Comparison of ENCODE assay signal across 8 mouse cellular contexts in the genomic region with DNA sequence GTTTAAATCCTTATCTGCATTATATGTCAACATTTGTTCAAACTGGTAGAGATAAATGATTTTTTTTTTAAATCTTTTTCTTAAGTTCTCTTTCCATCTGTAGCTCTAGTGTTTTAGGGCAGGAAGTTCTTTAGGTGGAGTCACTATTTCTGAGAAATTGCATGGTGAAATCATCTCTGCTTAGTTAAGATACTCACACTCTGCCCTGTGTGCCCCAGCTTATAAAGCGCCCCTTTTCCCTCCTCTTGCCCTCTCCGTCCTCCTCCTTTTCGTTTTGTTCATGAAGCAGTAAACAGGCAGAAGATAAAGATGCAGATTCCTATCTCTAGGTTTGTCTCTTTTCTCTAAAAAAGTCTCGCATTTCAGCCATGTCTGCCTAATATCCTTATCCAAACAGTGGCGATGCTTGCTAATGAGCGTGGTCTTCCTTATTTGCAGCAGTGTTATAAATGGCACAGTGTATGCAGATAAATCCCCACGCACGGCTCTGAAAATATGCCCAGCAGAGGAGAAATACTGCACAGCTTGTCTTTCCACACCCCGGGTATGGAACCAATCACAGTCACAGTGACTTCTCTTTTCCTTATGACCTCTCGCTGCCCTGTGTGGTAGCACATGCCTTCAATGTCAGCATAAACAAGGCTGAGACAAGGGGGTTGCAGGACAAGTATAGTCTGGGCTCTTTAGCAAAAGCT.
DNase-seq lines count a peak whose midpoint lies in the region; ATAC-seq and TF ChIP-seq lines count a peak whose summit lies in the region.

No protein-coding gene starts in this region.

- peak overlapping the region; percentile 91 for H3K4me2 ChIP-seq in heart, embryonic 14.5 days (ENCODE audit: low read length)
- H3K4me2 ChIP-seq in embryonic facial prominence, embryonic 11.5 days (ENCODE audit: low read depth, low read length): peak overlapping the region; percentile 47
- peak overlapping the region; percentile 50 for H3K4me2 ChIP-seq in intestine, postnatal 0 days (replicated peaks; ENCODE audit: low read depth)
- H3K4me2 ChIP-seq in midbrain, postnatal 0 days (ENCODE audit: low read depth, low read length, poor library complexity, severe bottlenecking): peak overlapping the region; percentile 60

- H3K27me3 ChIP-seq in heart, embryonic 14.5 days (ENCODE audit: control insufficient read depth, insufficient read depth, low read length): no peaks in the 10 kb centered on the region
- no peaks in the 10 kb centered on the region for H3K27me3 ChIP-seq in embryonic facial prominence, embryonic 11.5 days (ENCODE audit: control insufficient read depth, insufficient read depth, low read length)
- no peaks in the 10 kb centered on the region for H3K27me3 ChIP-seq in intestine, postnatal 0 days (replicated peaks; ENCODE audit: control insufficient read depth, insufficient read depth, low read length)
- no peaks in the 10 kb centered on the region for H3K27me3 ChIP-seq in midbrain, postnatal 0 days (ENCODE audit: insufficient read depth, low read length)

- WGBS in heart, embryonic 14.5 days: 8% methylated on average over 10 of the region's 10 CpGs
- WGBS in embryonic facial prominence, embryonic 11.5 days: 16% methylated on average over 10 of the region's 10 CpGs
- WGBS in intestine, postnatal 0 days: 11% methylated on average over 10 of the region's 10 CpGs
- 21% methylated on average over 10 of the region's 10 CpGs for WGBS in midbrain, postnatal 0 days

- H3K9me3 ChIP-seq in heart, embryonic 14.5 days (ENCODE audit: control insufficient read depth, low read length): no peaks in the 10 kb centered on the region
- H3K9me3 ChIP-seq in embryonic facial prominence, embryonic 11.5 days (replicated peaks; ENCODE audit: control insufficient read depth, low read length): no peaks in the 10 kb centered on the region
- no peaks in the 10 kb centered on the region for H3K9me3 ChIP-seq in intestine, postnatal 0 days (ENCODE audit: control insufficient read depth)
- H3K9me3 ChIP-seq in midbrain, postnatal 0 days (ENCODE audit: low read length): no peaks in the 10 kb centered on the region

- ATAC-seq in heart, embryonic 14.5 days (ENCODE audit: insufficient number of reproducible peaks, insufficient read depth, low FRiP score, low read depth): peak; percentile 39
- peak; percentile 42; the same call in 1 of the 2 replicates for ATAC-seq in embryonic facial prominence, embryonic 11.5 days (replicated peaks; ENCODE audit: insufficient number of reproducible peaks, low FRiP score, low TSS enrichment, low read depth)
- ATAC-seq in intestine, postnatal 0 days: no peak
- ATAC-seq in midbrain, postnatal 0 days (ENCODE audit: low FRiP score): peak; percentile 24; the same call in 1 of the 2 replicates

- intact Hi-C loops in gastrocnemius, postnatal 14 days (cut with DNase I; ENCODE audit: low total_unique reads): no loop called here

- H3K27ac ChIP-seq in heart, embryonic 14.5 days (replicated peaks in 1 of 2; ENCODE audit: control insufficient read depth in 1 of 2, insufficient read depth in 1 of 2, low read depth in 2 of 2, low read length in 2 of 2): no peak overlapping the region
- H3K27ac ChIP-seq in embryonic facial prominence, embryonic 11.5 days (replicated peaks; ENCODE audit: low read depth, low read length): no peak overlapping the region
- no peak overlapping the region for H3K27ac ChIP-seq in intestine, postnatal 0 days (ENCODE audit: low read depth, low read length)
- no peak overlapping the region for H3K27ac ChIP-seq in midbrain, postnatal 0 days (ENCODE audit: low read depth, low read length)

- peak overlapping the region; percentile 13 to 38; a peak in 3 of 4 replicates for H3K4me3 ChIP-seq in heart, embryonic 14.5 days (ENCODE audit: control insufficient read depth in 1 of 2, insufficient read depth in 1 of 2, low read depth in 1 of 2, low read length in 2 of 2)
- peak overlapping the region; percentile 18; the same call in 1 of the 2 replicates for H3K4me3 ChIP-seq in embryonic facial prominence, embryonic 11.5 days (ENCODE audit: low read depth, low read length)
- H3K4me3 ChIP-seq in intestine, postnatal 0 days (ENCODE audit: low read depth, low read length): peak overlapping the region; percentile 17
- H3K4me3 ChIP-seq in midbrain, postnatal 0 days (ENCODE audit: low read depth, low read length): peak overlapping the region; percentile 35

- no peak for DNase-seq in heart, adult 8-10 months (ENCODE audit: low spot score)
- DNase-seq in embryonic facial prominence, embryonic 11.5 days (ENCODE audit: low spot score): peak; percentile 54
- DNase-seq in midbrain, postnatal 0 days (ENCODE audit: low spot score): peak; percentile 8
- DNase-seq in adipocyte (ENCODE audit: low spot score): no peak
- no peak for DNase-seq in gastrocnemius, postnatal 14 days
- no peak for DNase-seq in ovary, adult 18-20 months (ENCODE audit: low spot score)

- peak overlapping the region; percentile 54 for H3K9ac ChIP-seq in heart, embryonic 14.5 days (ENCODE audit: low read length)
- H3K9ac ChIP-seq in embryonic facial prominence, embryonic 11.5 days (replicated peaks; ENCODE audit: low read length): 0 out of 2 replicates have a peak overlapping the region, but pooled peaks have one; percentile 25
- no peak overlapping the region for H3K9ac ChIP-seq in intestine, postnatal 0 days (ENCODE audit: low read depth, low read length)
- H3K9ac ChIP-seq in midbrain, postnatal 0 days (replicated peaks; ENCODE audit: low read length, poor library complexity, severe bottlenecking): peak overlapping the region; percentile 50; the same call in 1 of the 2 replicates

- peaks cover 5 to 12% of the 10 kb centered on the region in 2 experiments for H3K4me1 ChIP-seq in heart, embryonic 14.5 days (ENCODE audit: control insufficient read depth in 2 of 2, insufficient read depth in 2 of 2, low read length in 2 of 2)
- peaks cover 7% of the 10 kb centered on the region; the same call in 1 of the 2 replicates for H3K4me1 ChIP-seq in embryonic facial prominence, embryonic 11.5 days (ENCODE audit: control insufficient read depth, insufficient read depth, low read length)
- H3K4me1 ChIP-seq in intestine, postnatal 0 days (replicated peaks; ENCODE audit: control insufficient read depth, insufficient read depth, low read length): no peaks in the 10 kb centered on the region
- peaks cover 11% of the 10 kb centered on the region for H3K4me1 ChIP-seq in midbrain, postnatal 0 days (ENCODE audit: insufficient read depth, low read length)

- TF ChIP-seq CTCF in intestine, postnatal 0 days (IDR thresholded peaks at IDR 0.05; ENCODE audit: low read depth): no peak
- no peak for TF ChIP-seq CTCF in midbrain, postnatal 0 days (IDR thresholded peaks at IDR 0.05)

- no peaks in the 10 kb centered on the region for H3K36me3 ChIP-seq in heart, embryonic 14.5 days (ENCODE audit: control insufficient read depth, insufficient read depth, low read length)
- H3K36me3 ChIP-seq in embryonic facial prominence, embryonic 11.5 days (replicated peaks; ENCODE audit: control insufficient read depth, insufficient read depth, low read depth, low read length): no peaks in the 10 kb centered on the region
- no peaks in the 10 kb centered on the region for H3K36me3 ChIP-seq in intestine, postnatal 0 days (ENCODE audit: control insufficient read depth, insufficient read depth)
- no peaks in the 10 kb centered on the region for H3K36me3 ChIP-seq in midbrain, postnatal 0 days (ENCODE audit: insufficient read depth, low read length)

Comparison
In these comparisons a context has a peak if more than half of its experiments do, and no peak if none do; other contexts are left out.
1. DNase-seq: peak in embryonic facial prominence, embryonic 11.5 days (single experiment) and midbrain, postnatal 0 days (single experiment); none in heart, adult 8-10 months (single experiment), adipocyte (single experiment), gastrocnemius, postnatal 14 days (single experiment) and ovary, adult 18-20 months (single experiment).
2. Peak in every context shown above with its lines, with median percentiles within 50 percentile points of each other: H3K4me2 ChIP-seq and H3K4me3 ChIP-seq.